Mouse (Mus musculus): Measurements from ENCODE around the gene Opn1mw. TPM values are rescaled to one million over a fixed set of nuclear protein-coding genes. Genes with fewer than 3 reads are reported as not detected.

Gene Opn1mw
- polyA plus RNA-seq (2017; shearing (Covaris generic)) = not detected

GRCm38 (mm10) chrX:74127164-74127563 lies at the start of gene Opn1mw:
Opn1mw (plus strand) TSS chrX:74127464.

GRCm38 (mm10) chrX:74135263-74135662 lies 8.0 kb downstream of the Opn1mw start, which contains the start of gene Mecp2:
Mecp2 (minus strand) TSS chrX:74135363.

GRCm38 (mm10) chrX:74167738-74168137 lies 40.5 kb downstream of the Opn1mw start, which contains the start of gene Tex28:
Tex28 (minus strand) TSS chrX:74167838.

GRCm38 (mm10) chrX:74176959-74177358 lies 49.7 kb downstream of the Opn1mw start, which contains the start of gene Tktl1:
Tktl1 (plus strand) TSS chrX:74177259.

Other genes with a start within 250 kb of the Opn1mw start
- gene Avpr2, start 235.4 kb upstream of the Opn1mw start, polyA plus RNA-seq (2017; shearing (Covaris generic)) = 2.3 TPM
- 32.4 TPM for gene L1cam, start 231.4 kb upstream of the Opn1mw start, polyA plus RNA-seq (2017; shearing (Covaris generic))
- gene Arhgap4, start 205.6 kb upstream of the Opn1mw start, polyA plus RNA-seq (2017; shearing (Covaris generic)) = 252 TPM
- gene Naa10, start 205.5 kb upstream of the Opn1mw start, polyA plus RNA-seq (2017; shearing (Covaris generic)) = 123 TPM
- gene Renbp, start 196.6 kb upstream of the Opn1mw start, polyA plus RNA-seq (2017; shearing (Covaris generic)) = 2.1 TPM
- gene Hcfc1, start 161.1 kb upstream of the Opn1mw start, polyA plus RNA-seq (2017; shearing (Covaris generic)) = 41.7 TPM
- 212 TPM for gene Irak1, start 103.5 kb upstream of the Opn1mw start, polyA plus RNA-seq (2017; shearing (Covaris generic))
- gene Mecp2, start 7.9 kb downstream of the Opn1mw start, polyA plus RNA-seq (2017; shearing (Covaris generic)) = 48.0 TPM
- not detected for gene Tex28, start 40.4 kb downstream of the Opn1mw start, polyA plus RNA-seq (2017; shearing (Covaris generic))
- not detected for gene Tktl1, start 49.8 kb downstream of the Opn1mw start, polyA plus RNA-seq (2017; shearing (Covaris generic))
- 384 TPM for gene Flna, start 122.4 kb downstream of the Opn1mw start, polyA plus RNA-seq (2017; shearing (Covaris generic))
- 74.1 TPM for gene Emd, start 127.2 kb downstream of the Opn1mw start, polyA plus RNA-seq (2017; shearing (Covaris generic))
- gene Rpl10, start 143.3 kb downstream of the Opn1mw start, polyA plus RNA-seq (2017; shearing (Covaris generic)) = 123 TPM
- gene Taz, start 154.4 kb downstream of the Opn1mw start, polyA plus RNA-seq (2017; shearing (Covaris generic)) = 136 TPM
- gene Dnase1l1, start 154.9 kb downstream of the Opn1mw start, polyA plus RNA-seq (2017; shearing (Covaris generic)) = 14.5 TPM
- 157 TPM for gene Atp6ap1, start 169.6 kb downstream of the Opn1mw start, polyA plus RNA-seq (2017; shearing (Covaris generic))
- gene Gdi1, start 177.5 kb downstream of the Opn1mw start, polyA plus RNA-seq (2017; shearing (Covaris generic)) = 249 TPM
- 77.2 TPM for gene Fam50a, start 185.6 kb downstream of the Opn1mw start, polyA plus RNA-seq (2017; shearing (Covaris generic))
- gene Plxna3, start 201.6 kb downstream of the Opn1mw start, polyA plus RNA-seq (2017; shearing (Covaris generic)) = 2.3 TPM
- 21.8 TPM for gene Lage3, start 226.2 kb downstream of the Opn1mw start, polyA plus RNA-seq (2017; shearing (Covaris generic))
- gene Ubl4a, start 245.8 kb downstream of the Opn1mw start, polyA plus RNA-seq (2017; shearing (Covaris generic)) = 47.0 TPM
- 28.1 TPM for gene Slc10a3, start 245.9 kb downstream of the Opn1mw start, polyA plus RNA-seq (2017; shearing (Covaris generic))

Data from naive thymus-derived CD4-positive, alpha-beta T cell, adult 5 months (primary cell).